Mouse (Mus musculus) cerebellum, postnatal 14 days (tissue): ENCODE results near the gene Ubash3a.

Source experiments
- DNase-seq, 2 experiments: peaks; one replicate each; pipeline ENCODE4 v3.0.0; 2021; ENCODE audit warnings: mixed read lengths in 2 of 2

Gene Ubash3a

GRCm38 (mm10) chr17:31281830-31282686, 74.4 kb downstream of the Ubash3a start:
- DNase-seq: peak; percentile 56

GRCm38 (mm10) chr17:31282687-31283053, 75.0 kb downstream of the Ubash3a start:
- no peak for DNase-seq

GRCm38 (mm10) chr17:31285867-31286266, 78.2 kb downstream of the Ubash3a start:
- DNase-seq: peak; percentile 58 to 65

DNA sequence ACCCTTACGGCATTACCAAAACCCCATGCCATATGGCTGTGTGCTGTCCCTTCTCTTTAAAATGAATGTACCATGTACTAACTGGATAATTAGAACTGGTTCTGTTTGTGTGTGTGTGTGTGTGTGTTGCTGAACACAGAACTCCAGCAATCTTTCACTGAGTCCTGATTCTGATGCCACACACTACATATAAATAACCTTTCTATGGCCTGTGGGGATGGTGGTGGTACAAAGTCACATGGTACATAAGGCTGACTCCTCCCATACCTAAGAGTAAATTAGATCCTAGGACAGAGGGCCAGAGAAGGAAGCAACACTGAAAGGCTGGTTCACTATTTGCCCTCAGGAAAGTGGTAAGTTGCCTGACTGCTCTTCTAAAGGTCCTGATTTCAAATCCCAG, 78.8 kb downstream of the Ubash3a start, which contains the start of gene Slc37a1:
TSS of gene Slc37a1 (plus strand) at position 301 of the 400 bp plus-strand sequence.
- DNase-seq: no peak

DNA sequence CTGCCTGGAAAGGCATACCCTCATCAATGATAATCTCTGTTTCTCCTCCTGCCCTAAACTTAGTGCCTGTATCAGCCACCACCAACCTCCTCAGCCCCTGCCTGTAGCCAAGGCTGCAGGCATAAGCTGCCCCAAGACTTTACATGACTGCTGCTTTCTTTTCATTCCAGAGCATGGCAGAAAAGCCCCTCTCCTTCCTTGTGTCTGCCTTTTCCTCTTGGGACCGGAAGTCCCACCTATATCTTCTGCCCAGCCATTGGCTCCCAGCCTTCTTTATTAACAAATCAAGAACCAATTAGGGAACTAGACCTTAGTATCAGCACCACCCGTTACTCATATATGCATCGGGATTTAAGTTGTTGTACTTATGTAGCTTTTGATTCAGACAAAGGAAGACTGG, 79.5 kb downstream of the Ubash3a start:
- DNase-seq: no peak

- no peak for DNase-seq
Observed at GRCm38 (mm10) chr17:31288999-31289726, 81.5 kb downstream of the Ubash3a start.

DNA sequence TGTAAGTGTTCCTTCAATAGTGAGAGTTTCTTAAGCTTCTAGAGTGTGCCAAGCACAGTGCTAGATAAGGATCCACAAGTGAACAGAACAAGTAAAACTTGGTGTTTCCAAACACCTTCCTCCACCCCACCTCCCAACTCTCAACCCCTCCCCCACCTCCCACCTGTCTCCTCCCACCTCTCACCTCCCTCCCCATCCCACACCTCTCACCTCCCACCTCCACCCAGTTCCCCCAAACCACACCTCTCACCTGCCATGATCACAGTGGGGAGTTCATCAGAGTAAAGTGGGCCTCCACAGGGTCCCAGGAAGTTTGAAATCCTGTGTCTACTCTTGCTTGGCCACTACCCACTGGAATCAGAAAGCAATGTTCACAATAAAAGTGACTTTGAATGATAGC, 82.6 kb downstream of the Ubash3a start:
- DNase-seq: no peak

DNA sequence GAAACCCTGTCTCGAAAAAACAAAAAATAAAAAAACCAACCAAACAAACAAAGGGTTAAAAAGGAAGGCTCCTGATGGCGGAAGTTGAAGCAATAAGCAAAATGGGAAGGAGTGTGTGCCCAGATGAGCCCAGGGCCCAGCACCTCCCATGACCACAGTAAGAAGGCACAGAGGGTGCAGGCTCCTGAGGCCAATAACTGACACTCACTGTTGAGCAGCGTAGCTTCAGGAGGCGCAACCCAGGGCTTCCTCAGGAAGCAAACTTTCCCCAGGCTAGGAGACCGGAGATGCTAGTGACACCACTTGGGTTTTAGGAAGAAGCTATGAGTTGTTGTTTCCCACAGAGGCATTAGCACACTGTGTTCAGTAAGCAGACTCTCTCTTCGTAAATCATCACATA, 83.2 kb downstream of the Ubash3a start:
- DNase-seq: no peak

DNA sequence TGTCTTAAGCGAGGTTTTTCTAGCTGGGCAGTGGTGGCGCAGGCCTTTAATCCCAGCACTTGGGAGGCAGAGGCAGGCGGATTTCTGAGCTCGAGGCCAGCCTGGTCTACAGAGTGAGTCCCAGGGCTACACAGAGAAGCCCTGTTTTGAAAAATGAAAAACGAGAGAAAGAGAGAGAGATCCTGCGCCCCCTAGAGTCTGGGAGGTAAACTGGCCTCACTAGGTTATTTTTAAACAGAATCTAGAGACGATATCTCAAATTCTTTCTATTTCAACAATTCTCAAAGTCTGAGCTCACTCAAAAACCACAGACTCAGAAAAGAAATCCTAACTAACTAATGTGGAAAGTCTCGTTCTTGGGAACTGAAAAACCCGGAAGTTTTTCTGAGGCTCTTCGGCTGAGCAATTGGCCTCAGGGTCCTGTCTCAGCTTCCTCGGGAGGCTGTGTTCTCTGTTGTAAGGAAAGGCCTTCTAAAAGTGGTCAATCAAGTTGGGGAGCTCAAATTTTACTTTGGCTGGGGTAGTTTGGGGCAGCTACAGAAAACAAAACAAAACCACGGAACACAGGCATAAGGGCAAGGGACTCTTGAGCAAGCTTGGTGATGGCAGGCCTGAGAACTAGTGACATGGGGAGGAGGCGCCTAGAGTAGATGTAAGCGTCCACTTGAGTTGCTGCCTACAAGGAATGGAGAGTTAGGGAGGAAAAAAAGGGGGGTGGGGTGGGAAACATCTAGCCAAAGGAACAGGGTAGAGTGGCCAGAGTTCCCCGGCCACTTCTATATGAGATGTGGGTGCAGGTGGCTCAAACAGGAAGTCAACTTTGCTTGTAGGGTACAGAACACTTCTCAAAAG, 86.9 kb downstream of the Ubash3a start:
- no peak for DNase-seq

DNA sequence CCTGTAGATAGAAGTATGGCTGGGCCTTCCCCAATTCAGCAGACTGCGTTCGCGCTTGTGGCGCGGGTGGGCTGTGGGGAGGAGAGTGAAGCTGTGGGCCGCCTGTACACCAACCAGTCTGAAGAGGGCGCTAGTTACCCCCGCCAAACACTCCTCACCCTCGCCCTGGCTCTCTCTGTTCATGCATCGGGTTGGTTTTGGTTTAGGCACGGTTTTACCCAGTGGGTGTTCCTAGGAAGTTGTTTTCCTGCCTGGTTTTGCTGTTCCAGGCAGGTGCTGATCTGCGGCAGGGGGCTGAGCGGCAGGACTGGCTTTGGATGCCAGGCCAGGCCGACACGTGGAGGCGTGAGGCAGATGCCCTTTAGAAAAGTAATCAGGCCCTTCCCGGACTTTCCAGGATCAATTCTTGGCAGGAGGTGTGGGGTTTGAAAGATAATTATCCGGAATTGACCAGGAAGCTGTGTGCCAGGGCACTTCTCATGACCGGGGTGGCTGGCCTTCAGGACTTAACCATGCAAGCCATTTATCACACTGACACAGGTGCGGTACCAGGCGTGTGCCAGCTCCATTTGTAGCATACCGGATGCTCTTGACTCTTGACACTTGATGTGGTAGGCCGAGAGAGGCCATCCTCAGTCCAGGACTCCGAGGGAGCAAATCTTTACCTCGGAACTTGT, 87.7 kb downstream of the Ubash3a start:
- peak; percentile 59 to 69 for DNase-seq

DNA sequence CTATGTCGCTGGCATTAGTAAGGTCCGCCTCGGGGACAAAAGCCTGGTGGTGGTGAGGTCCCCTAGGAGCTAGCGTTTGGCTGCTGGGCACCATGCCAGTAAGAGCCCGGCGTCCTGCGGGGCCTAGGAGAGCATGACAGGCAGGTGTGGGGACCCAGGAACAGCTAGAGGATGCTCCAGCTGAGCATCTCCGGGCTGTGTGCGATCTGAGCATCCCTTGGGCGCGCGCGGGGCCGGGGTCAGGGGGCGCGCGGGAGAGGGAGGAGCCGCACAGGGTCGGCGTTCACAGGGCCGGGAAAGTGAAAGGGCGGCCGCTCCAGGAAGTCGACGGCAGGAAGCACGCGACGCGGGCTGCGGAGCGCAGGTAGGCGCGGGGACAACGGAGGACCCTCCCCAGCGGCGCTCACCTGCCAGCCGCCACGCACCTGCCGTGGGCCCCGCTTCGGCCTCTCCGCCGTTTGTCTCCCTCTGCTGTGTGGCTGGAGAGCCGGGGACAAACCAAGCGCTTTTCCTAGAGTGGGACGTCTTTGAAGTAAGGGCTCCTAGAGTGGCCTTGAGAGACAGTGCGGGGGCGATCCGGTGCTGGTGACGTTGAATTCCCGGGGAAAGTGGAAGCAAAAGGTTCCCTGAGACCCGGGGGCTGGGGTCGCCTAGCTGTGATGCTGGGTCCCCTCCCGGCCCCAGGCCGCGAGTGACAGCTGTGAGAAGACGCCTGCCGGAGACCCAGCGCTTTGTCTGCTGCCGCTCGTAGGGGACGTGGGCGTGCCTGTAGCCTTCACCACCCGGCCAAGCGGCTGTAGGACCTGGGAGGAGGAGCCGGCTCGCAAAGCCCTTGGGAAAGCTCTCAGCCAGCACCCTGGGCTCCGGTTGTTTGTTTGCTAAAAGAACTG, 88.5 kb downstream of the Ubash3a start:
- DNase-seq: peak; percentile 73 to 81
